Mouse (Mus musculus) cerebellum, adult 9-10 months (tissue): ENCODE data around the gene Smad5.

Experiments
- DNase-seq: peaks from one replicate; pipeline ENCODE4 v3.0.0; 2022

The Smad5 gene

GRCm38 (mm10) chr13:56702469-56703221, at the start of gene Smad5:
Gene Smad5, plus strand, starts transcription at chr13:56703010.
- DNase-seq: peak; percentile 88

- no peak for DNase-seq
Observed at GRCm38 (mm10) chr13:56654176-56654575, 48.6 kb upstream of the Smad5 start.

DNA sequence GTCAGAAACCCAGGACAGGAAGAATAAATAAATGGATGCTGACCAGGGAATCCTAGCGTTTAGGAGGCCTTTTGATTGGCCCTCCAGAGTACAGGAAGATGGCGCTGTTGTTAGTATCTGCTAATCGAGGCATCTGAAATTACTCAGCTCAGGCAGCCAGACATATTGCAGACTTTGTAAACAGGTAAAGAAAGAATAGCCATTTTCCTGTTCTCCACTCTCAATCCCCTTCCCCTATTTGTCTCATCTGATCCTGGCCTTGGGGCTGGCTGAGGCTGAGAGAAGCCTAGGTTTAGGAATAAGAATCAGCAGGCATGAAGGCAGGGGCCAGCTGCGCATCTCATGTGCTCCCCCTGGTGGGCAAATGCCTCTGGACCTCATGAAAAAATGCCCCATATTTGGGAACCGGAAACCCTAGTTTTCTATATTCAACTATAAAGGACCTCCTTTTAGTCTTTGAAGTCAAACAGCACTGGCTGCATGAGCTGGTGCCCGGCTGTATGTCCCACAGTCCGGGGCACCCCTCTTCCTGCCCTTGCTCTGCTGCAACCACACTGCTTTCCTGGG, 44.8 kb upstream of the Smad5 start:
- peak; percentile 56 for DNase-seq

DNA sequence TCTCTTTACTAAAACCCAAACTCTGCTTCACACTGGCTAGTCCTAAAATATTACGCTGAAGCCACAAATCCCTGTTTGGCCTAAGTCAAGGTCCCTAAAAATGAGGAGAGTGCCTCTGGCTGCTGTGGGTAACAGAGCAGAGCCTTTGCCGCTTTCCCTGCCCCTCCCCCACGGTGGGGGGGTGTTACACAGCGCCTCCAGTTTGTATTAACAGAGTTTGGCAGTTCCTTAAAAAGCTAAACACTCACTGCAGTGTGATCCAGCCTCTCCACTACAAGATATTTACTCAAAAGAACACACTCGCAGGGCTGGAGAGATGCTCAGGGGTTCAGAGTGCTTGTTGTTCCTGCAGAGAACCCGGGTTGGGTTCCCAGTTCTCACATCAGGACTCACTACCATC, 43.9 kb upstream of the Smad5 start:
- DNase-seq: no peak

- DNase-seq: no peak
Observed at GRCm38 (mm10) chr13:56661914-56662621, 40.7 kb upstream of the Smad5 start.

DNA sequence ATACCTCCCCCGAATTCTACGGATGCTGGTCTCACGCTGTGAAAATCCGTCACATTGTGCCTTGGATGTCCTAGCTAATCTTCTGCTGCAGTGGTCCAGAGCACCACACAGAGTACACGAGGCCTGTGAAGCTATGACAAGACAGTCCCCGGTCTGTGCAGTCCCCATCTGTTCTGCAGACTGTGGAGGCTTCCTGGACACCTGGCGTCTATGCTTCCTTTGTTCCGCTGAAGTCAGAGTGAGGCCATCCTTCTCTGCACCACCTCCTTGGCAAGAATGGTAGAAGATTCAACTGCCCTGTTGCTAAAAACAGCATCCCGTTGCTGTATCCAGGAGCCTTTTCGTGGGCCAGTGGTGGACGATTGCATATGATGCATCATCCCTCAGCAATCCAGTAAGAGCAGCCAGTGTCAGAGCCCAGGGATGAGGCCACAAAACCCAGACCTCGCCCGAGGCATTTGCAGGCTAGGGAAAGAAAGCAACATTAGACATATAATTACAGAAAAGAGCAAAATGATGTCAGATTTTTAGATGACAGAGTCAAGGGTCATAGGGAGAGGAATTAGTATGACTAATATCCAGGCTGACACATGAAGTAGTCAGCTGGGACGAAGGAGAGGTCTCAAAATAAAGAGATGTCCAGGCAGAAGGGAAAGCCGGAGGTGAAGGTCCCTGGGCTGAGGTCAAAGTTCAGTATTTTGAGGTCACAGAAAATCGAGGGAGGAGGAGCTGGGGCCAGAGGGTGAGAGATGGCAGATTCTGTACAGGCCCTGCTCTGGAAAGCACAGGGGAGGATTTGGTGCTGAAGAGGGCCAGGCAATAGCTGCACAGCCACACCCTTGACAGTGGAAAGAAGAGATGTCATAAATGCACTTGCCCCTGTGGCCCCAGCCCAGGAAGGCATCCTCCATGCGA, 38.3 kb upstream of the Smad5 start:
- peak; percentile 26 for DNase-seq

GRCm38 (mm10) chr13:56671206-56671605, 31.6 kb upstream of the Smad5 start:
- DNase-seq: no peak

- DNase-seq: no peak
Observed at GRCm38 (mm10) chr13:56677731-56678130, 25.1 kb upstream of the Smad5 start.

DNA sequence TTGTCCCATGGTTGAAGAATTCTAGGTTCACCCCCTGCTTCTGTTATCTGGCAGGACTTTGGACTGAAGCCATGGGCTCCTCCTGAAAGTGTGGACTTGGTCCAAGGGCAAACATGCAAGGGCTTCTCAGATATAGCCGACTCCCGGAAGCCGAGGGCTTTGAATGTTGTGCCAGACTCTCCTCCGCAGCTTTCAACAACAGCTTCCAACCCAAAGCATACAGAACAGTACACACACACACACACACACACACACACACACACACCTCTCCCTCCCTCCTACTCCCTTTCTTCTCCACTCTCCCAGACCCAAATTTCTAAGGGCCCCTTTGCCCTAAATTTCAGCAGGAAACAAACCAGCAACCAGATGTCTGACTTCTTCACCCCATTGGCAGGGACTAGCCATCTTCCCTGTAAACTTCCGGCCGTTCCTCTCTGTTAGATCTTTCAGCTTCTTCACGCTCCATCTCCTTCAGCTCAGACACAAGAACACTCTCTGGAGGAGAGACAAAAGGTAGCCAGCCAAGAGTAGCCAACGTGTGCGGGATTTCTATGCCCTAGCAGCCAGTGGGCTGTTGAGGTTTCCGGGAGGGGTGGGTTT, 24.5 kb upstream of the Smad5 start:
- no peak for DNase-seq

- no peak for DNase-seq
Observed at GRCm38 (mm10) chr13:56678826-56679504, 23.8 kb upstream of the Smad5 start.

GRCm38 (mm10) chr13:56681924-56682323, 20.9 kb upstream of the Smad5 start:
- DNase-seq: no peak

GRCm38 (mm10) chr13:56682326-56682725, 20.5 kb upstream of the Smad5 start:
- DNase-seq: peak; percentile 96

- peak; percentile 34 for DNase-seq
Observed at GRCm38 (mm10) chr13:56683306-56683705, 19.5 kb upstream of the Smad5 start.

DNA sequence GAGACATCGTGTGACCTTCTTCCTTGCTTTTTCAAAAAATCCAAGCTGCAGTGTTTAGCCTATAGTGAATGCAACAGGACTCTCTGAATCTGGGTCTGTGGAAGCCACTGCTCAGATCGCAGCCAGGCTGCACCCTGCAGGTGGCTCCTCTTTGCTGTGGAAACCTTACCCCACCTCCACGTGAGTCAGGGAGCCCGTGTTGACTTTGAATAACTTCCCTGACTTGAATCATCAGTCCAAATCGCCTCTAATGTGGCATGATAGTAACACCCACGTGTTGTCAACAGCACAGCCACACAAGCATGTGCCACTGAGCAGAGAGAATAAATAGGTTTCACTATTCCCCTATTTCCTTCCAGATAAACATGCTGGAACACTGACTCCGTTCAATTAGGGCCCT, 10.8 kb upstream of the Smad5 start:
- no peak for DNase-seq

DNA sequence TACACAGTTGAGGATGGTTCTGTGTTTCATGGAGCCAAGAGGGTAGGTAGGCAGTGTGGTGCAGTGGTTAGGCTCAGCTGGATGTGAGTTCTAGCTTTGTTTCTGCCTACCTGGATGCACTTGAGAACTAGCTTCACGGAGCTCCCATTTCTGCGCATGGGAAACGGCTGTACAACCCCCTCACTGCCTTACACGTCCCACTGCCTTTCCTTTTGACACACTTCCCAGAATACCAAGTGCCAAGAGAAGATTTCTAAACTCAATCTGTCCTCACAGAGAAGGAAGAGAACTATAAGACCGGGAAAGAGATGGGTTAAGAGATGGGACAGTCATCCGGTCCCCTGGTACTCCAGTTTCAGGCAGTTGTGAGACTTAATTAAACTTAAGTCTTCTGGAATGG, 10.2 kb upstream of the Smad5 start:
- DNase-seq: no peak

DNA sequence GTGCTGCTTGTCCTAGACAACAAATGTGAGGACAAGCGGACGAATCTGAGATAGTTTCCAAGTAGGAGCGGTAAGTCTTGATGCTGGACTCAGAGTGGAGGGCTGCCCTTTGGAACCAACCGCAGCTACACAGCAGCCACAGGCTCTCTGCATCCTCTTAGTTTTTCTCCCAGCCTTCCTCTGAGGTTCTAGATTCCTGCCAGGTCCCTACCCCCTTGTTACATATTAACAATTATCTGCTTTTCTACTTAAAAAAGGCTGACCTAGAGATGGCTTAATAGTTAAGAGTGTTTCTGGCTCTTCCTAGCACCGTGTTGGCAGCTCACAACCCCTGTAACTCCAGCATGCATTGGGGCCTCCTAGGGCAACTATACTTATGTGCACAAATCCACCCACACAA, 7.1 kb upstream of the Smad5 start:
- DNase-seq: no peak

DNA sequence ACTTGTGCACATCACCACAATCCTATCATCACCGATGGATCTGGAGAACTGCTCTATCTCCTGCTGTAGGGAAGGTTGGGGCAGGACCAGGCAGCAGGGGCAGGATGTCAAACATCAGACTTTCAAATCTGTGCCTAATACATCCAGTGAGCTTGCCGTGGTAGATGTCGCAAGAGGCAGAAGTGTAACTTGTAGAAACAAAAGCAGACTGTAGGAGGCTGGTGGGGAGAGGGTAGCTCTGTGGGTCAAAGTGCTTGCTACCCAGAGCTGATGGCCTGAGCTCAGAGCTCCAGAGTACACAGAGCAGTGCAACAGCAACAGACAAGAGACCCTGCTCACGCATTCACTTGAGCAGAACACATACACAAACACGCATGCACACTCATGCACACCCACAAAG, 6.1 kb upstream of the Smad5 start:
- peak; percentile 28 for DNase-seq

- DNase-seq: peak; percentile 63
Observed at GRCm38 (mm10) chr13:56697171-56697570, 5.6 kb upstream of the Smad5 start.

- DNase-seq: peak; percentile 87
Observed at GRCm38 (mm10) chr13:56698391-56698790, 4.4 kb upstream of the Smad5 start.

- DNase-seq: peak; percentile 32
Observed at GRCm38 (mm10) chr13:56699370-56699769, 3.4 kb upstream of the Smad5 start.

GRCm38 (mm10) chr13:56700981-56701380, 1.8 kb upstream of the Smad5 start:
- DNase-seq: peak; percentile 29

DNA sequence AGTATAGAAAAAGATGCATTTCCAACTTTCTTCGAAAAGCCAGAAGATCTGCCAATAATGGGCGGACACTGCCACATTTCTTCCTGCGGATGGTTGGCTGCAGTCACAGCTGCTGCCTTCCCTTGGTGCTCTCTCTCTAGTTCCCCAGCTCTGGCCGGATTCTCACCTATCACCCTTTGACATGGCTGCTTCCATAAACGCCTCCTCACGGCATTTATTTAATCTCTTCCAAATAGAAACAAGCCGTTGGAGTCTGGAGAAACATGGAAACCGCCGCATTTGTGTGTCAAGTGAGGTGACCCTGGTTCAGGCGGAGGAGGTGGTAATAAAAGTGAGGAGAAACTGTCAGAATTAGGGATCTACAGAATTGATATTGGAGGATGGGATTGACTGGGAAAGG, 886 bp upstream of the Smad5 start:
- peak; percentile 65 for DNase-seq
